Comparison of ENCODE assay signal across 7 mouse cellular contexts in the genomic region with DNA sequence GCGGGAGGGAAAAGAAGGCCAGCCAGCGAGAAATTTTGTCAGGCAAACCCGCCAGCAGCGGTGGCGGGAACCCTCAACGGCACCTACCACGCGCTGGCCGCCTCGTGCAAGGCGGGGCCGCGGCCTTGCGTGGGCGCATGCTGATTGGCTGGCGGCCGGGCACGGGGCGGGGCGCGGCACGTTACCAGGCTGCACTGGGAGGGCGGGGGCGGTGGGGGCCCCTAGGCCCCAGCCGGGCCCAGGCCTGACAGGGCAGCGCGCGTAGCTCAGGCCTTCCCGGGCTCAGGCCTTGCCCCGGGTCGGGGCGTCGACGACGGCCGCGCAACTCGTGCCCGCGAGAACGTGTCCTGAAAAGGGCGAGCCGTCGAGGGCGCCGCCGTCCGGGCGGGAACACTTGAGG. TPM values are rescaled to one million over a fixed set of nuclear protein-coding genes. Genes with fewer than 3 reads are reported as not detected.
DNase-seq lines count a peak whose midpoint lies in the region; ATAC-seq and TF ChIP-seq lines count a peak whose summit lies in the region.

No protein-coding gene starts in this region.

- ATAC-seq in lung, embryonic 15.5 days (ENCODE audit: borderline replicate concordance, extremely low read depth, low FRiP score, low TSS enrichment), result peak; percentile 74
- peak; percentile 81 for ATAC-seq in forebrain, embryonic 11.5 days (replicated peaks; ENCODE audit: low FRiP score)
- peak; percentile 17; the same call in 1 of the 2 replicates for ATAC-seq in intestine, postnatal 0 days
- ATAC-seq in neural tube, embryonic 15.5 days (ENCODE audit: low FRiP score), result 0 out of 2 replicates have a peak, but pooled peaks have one; percentile 50
- no peak for ATAC-seq in megakaryocyte progenitor cell, adult 5-6 weeks (replicated peaks; ENCODE audit: poor library complexity)

- TF ChIP-seq CTCF in intestine, postnatal 0 days (IDR thresholded peaks at IDR 0.05; ENCODE audit: low read depth), result no peak

- H3K27ac ChIP-seq in lung, embryonic 15.5 days, result no peak overlapping the region
- H3K27ac ChIP-seq in forebrain, embryonic 11.5 days (ENCODE audit: low read depth, low read length), result no peak overlapping the region
- no peak overlapping the region for H3K27ac ChIP-seq in intestine, postnatal 0 days (ENCODE audit: low read depth, low read length)
- H3K27ac ChIP-seq in neural tube, embryonic 15.5 days (replicated peaks), result no peak overlapping the region

- peak overlapping the region; percentile 50 for H3K4me3 ChIP-seq in lung, embryonic 15.5 days
- peak overlapping the region; percentile 42; the same call in 1 of the 2 replicates for H3K4me3 ChIP-seq in forebrain, embryonic 11.5 days (ENCODE audit: low read depth, low read length)
- H3K4me3 ChIP-seq in intestine, postnatal 0 days (ENCODE audit: low read depth, low read length), result peak overlapping the region; percentile 50
- peak overlapping the region; percentile 52 for H3K4me3 ChIP-seq in neural tube, embryonic 15.5 days (replicated peaks)

- H3K4me1 ChIP-seq in lung, embryonic 15.5 days, result peaks cover 11% of the 10 kb centered on the region
- H3K4me1 ChIP-seq in forebrain, embryonic 11.5 days (replicated peaks; ENCODE audit: control insufficient read depth, insufficient read depth, low read length), result 0 out of 2 replicates have a peak, but pooled peaks cover 4% of the 10 kb centered on the region
- no peaks in the 10 kb centered on the region for H3K4me1 ChIP-seq in intestine, postnatal 0 days (replicated peaks; ENCODE audit: control insufficient read depth, insufficient read depth, low read length)
- peaks cover 10% of the 10 kb centered on the region; the same call in 1 of the 2 replicates for H3K4me1 ChIP-seq in neural tube, embryonic 15.5 days

- peaks cover 6% of the 10 kb centered on the region; the same call in 1 of the 2 replicates for H3K9me3 ChIP-seq in lung, embryonic 15.5 days
- H3K9me3 ChIP-seq in forebrain, embryonic 11.5 days (ENCODE audit: control insufficient read depth, low read length), result peaks cover 5% of the 10 kb centered on the region
- H3K9me3 ChIP-seq in intestine, postnatal 0 days (ENCODE audit: control insufficient read depth), result no peaks in the 10 kb centered on the region
- no peaks in the 10 kb centered on the region for H3K9me3 ChIP-seq in neural tube, embryonic 15.5 days (replicated peaks)

- H3K36me3 ChIP-seq in lung, embryonic 15.5 days, result no peaks in the 10 kb centered on the region
- no peaks in the 10 kb centered on the region for H3K36me3 ChIP-seq in forebrain, embryonic 11.5 days (ENCODE audit: control insufficient read depth, insufficient read depth, low read length)
- H3K36me3 ChIP-seq in intestine, postnatal 0 days (ENCODE audit: control insufficient read depth, insufficient read depth), result no peaks in the 10 kb centered on the region
- H3K36me3 ChIP-seq in neural tube, embryonic 15.5 days, result no peaks in the 10 kb centered on the region

- H3K4me2 ChIP-seq in lung, embryonic 15.5 days, result peak overlapping the region; percentile 76
- peak overlapping the region; percentile 54 for H3K4me2 ChIP-seq in forebrain, embryonic 11.5 days (ENCODE audit: low read depth, low read length, severe bottlenecking)
- peak overlapping the region; percentile 83 for H3K4me2 ChIP-seq in intestine, postnatal 0 days (replicated peaks; ENCODE audit: low read depth)
- H3K4me2 ChIP-seq in neural tube, embryonic 15.5 days, result peak overlapping the region; percentile 69

- H3K27me3 ChIP-seq in lung, embryonic 15.5 days, result peaks cover 31% of the 10 kb centered on the region
- peaks cover 16% of the 10 kb centered on the region for H3K27me3 ChIP-seq in forebrain, embryonic 11.5 days (ENCODE audit: control insufficient read depth, insufficient read depth, low read length)
- peaks cover 8% of the 10 kb centered on the region for H3K27me3 ChIP-seq in intestine, postnatal 0 days (replicated peaks; ENCODE audit: control insufficient read depth, insufficient read depth, low read length)
- H3K27me3 ChIP-seq in neural tube, embryonic 15.5 days (replicated peaks), result peaks cover 15% of the 10 kb centered on the region

- 47% methylated on average over 42 of the region's 49 CpGs for WGBS in lung, embryonic 15.5 days
- WGBS in forebrain, embryonic 11.5 days, result 43% methylated on average over 37 of the region's 49 CpGs
- 49% methylated on average over 46 of the region's 49 CpGs for WGBS in intestine, postnatal 0 days
- 57% methylated on average over 47 of the region's 49 CpGs for WGBS in neural tube, embryonic 15.5 days

- DNase-seq in lung, postnatal 36 days, result no peak
- peak; percentile 51 for DNase-seq in forebrain, embryonic 11.5 days (ENCODE audit: low spot score)
- DNase-seq in lung, postnatal 14 days, result no peak

- H3K9ac ChIP-seq in lung, embryonic 15.5 days, result no peak overlapping the region
- H3K9ac ChIP-seq in forebrain, embryonic 11.5 days (ENCODE audit: low read length), result no peak overlapping the region
- no peak overlapping the region for H3K9ac ChIP-seq in intestine, postnatal 0 days (ENCODE audit: low read depth, low read length)
- no peak overlapping the region for H3K9ac ChIP-seq in neural tube, embryonic 15.5 days (replicated peaks)

RNA-seq across cellular contexts. Expression of gene Boll, which starts 0.6 kb away (rescaled TPM):
- polyA plus RNA-seq in lung, embryonic 15.5 days (2015; fragmentation: Nextera tagmentation; extraction: Ambion mirVana), result 0.20 and 0.36 TPM in 2 replicates
- 0.11 and 0.29 TPM in 2 replicates for polyA plus RNA-seq in forebrain, embryonic 11.5 days (2014; fragmentation: Nextera tagmentation; extraction: Ambion mirVana)
- 0.10 and 0.18 TPM in 2 replicates for polyA plus RNA-seq in intestine, postnatal 0 days (2015; fragmentation: Nextera tagmentation; extraction: Ambion mirVana)
- polyA plus RNA-seq in neural tube, embryonic 15.5 days (2015; fragmentation: Nextera tagmentation; extraction: Ambion mirVana), result 0.10 and 0.29 TPM in 2 replicates
- 0.07 and 0.25 TPM in 2 replicates for total RNA-seq in megakaryocyte progenitor cell, adult 5-6 weeks (2015)
- total RNA-seq in megakaryocyte progenitor cell, adult 5-6 weeks (2017), result not detected in 2 replicates

RNA-seq across cellular contexts. Expression of gene Plcl1, which starts 43.1 kb away (rescaled TPM):
- polyA plus RNA-seq in lung, embryonic 15.5 days (2015; fragmentation: Nextera tagmentation; extraction: Ambion mirVana), result 2.0 and 2.2 TPM in 2 replicates
- polyA plus RNA-seq in forebrain, embryonic 11.5 days (2014; fragmentation: Nextera tagmentation; extraction: Ambion mirVana), result 2.2 and 3.3 TPM in 2 replicates
- 1.1 and 1.3 TPM in 2 replicates for polyA plus RNA-seq in intestine, postnatal 0 days (2015; fragmentation: Nextera tagmentation; extraction: Ambion mirVana)
- polyA plus RNA-seq in neural tube, embryonic 15.5 days (2015; fragmentation: Nextera tagmentation; extraction: Ambion mirVana), result 3.4 and 4.1 TPM in 2 replicates
- total RNA-seq in megakaryocyte progenitor cell, adult 5-6 weeks (2015), result 0.12 and 0.42 TPM in 2 replicates
- not detected in 2 replicates for total RNA-seq in megakaryocyte progenitor cell, adult 5-6 weeks (2017)
